Comparison of ENCODE assay signal across 14 mouse cellular contexts in genomic region chr9:119513816-119514215, GRCm38 (mm10).
"Had no signal": no experiment of that assay in that cellular context is flagged by ENCODE, and none has a peak within 500 bp of the region (broad histone marks: within the 10 kb centered on the region; RNA-seq: fewer than 3 reads in every experiment).

No protein-coding gene starts in this region.

- H3K9me3 ChIP-seq: lung, embryonic 15.5 days; megakaryocyte, embryonic 14.5 days; midbrain, embryonic 13.5 days; midbrain, embryonic 15.5 days; neural tube, embryonic 12.5 days had no signal

- H3K4me3 ChIP-seq: lung, embryonic 15.5 days; megakaryocyte, embryonic 14.5 days; midbrain, embryonic 13.5 days; midbrain, embryonic 15.5 days; neural tube, embryonic 12.5 days had no signal

- DNase-seq: lung, adult 2 months; lung, postnatal 14 days; lung, postnatal 36 days; right cerebral cortex, postnatal 14 days; spleen, adult 18-20 months; thymus, adult 18-20 months; thymus, postnatal 14 days; thymus, postnatal 36 days had no signal

- H3K27ac ChIP-seq: lung, embryonic 15.5 days; macrophage; midbrain, embryonic 13.5 days; midbrain, embryonic 15.5 days; neural tube, embryonic 12.5 days had no signal

- H3K4me1 ChIP-seq: megakaryocyte, embryonic 14.5 days had no signal

- H3K9ac ChIP-seq: lung, embryonic 15.5 days; midbrain, embryonic 13.5 days; midbrain, embryonic 15.5 days; neural tube, embryonic 12.5 days had no signal

- H3K36me3 ChIP-seq: lung, embryonic 15.5 days; midbrain, embryonic 13.5 days; midbrain, embryonic 15.5 days; neural tube, embryonic 12.5 days had no signal

- H3K27me3 ChIP-seq: lung, embryonic 15.5 days; neural tube, embryonic 12.5 days had no signal
